Mouse (Mus musculus) erythroblast, embryonic 14.5 days (primary cell): Measurements from ENCODE around the gene Spata16.

ENCODE experiments used
- GATA1 ChIP-seq: IDR thresholded peaks from 2 replicates; pipeline ENCODE4 v1.6.1; 2012; ENCODE audit warnings: low read length, inconsistent platforms, mixed read lengths
- TAL1 ChIP-seq: IDR thresholded peaks from 3 replicates; pipeline ENCODE4 v1.6.1; 2012; ENCODE audit warnings: low read length, inconsistent platforms, mixed read lengths

DNA sequence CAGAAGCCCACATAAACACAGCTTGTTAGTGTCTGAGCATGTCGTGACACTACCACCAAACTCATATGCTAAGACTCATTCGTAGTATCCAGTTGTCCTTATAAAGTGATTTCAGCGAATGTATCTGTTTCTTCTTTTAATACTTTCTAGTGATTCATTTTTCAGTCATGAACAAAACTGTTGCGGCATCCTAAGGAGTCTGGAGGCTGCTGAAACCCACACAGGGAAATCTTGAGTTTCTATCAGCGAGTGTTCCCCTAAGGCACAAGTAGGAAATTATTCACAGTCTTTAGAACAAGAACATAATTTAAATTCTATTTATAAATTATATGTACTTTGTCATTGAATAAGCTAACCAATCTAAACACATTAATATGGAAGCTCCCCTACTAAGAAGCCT is 216.1 kb downstream of the Spata16 start:
- TF ChIP-seq GATA1 (no peak), TAL1 (no peak)
